Mouse (Mus musculus): ENCODE results near the gene Cdca3.

DNA sequence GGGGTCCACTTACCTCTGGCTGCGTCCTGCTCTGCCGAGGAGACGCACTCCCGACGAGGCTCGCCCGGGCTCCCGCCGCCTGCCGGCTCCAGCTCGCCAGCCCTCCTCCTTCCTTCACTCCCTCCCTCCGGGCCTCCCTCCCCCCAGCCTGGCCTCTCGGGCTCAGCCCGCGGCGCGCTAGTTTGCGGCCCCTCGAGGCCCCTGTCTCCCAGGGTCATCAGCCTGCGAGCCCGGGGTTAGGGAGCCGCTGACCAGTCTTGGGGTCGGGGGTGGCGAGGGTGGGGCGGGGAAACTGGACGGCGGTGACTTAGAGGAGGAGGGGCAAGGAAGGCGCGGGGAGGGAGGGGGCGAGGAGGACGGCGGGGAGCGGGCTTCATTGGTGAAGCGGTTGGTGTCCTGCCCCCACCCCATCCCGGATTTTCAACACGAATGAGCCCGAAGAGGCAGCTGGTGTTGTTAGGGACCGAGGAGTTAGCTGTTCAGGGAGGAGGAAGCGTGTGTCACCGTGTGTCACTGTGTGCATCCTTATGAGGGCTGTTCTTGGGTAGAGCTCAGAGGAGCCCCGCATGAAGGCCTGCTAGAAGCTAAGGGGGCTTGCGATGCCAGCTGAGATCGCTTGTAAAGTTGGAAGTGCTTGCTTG is 34.4 kb downstream of the Cdca3 start, which contains the start of gene Gpr162:
- TF ChIP-seq POLR2A (IDR thresholded peaks at IDR 0.05; ENCODE audit: extremely low read depth, insufficient read depth, low read length) (no peak), CTCF (IDR thresholded peaks at IDR 0.05; ENCODE audit: low read depth, low read length) (0 out of 2 replicates have a peak, but pooled peaks have one; percentile 3)

Measured in liver, adult 2 months (tissue).